Mouse (Mus musculus): Measurements from ENCODE around the gene Arl4d.

Arl4d gene

DNA sequence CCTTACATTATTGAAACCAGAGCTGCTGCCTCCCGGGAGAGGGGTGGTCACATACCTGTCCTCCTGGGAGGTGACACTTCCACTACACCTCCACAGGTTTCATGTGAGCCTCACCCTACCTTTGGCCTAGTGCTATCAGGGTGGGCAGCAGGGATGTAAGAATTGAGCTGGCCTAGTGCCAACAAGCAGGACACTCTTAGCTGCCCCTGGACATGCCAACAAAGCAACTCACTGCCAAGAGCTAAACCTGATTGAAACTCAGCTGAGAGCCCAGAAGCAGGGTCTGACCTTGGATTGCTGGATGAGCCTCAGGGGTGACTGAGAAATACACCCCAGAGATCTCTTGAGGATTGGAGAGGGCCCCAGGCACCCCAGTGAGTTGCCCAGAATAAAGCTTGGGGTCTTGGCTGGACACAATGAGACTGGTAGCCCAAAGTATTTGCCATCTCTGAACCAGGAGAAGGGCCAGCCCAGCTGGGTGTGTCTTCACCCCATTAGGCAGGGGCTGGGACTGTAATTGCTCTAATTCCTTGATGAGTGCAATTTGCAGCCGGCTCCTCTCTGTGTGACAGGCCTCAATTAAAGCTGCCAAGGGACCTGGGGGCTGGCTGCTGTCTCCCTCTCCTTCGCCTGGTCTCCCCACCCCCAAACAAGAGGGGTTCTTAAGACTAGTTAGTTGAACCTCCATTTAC, 15.4 kb downstream of the Arl4d start:
- no peak for DNase-seq

GRCm38 (mm10) chr11:101681968-101682367, 16.6 kb downstream of the Arl4d start:
- DNase-seq: no peak

DNA sequence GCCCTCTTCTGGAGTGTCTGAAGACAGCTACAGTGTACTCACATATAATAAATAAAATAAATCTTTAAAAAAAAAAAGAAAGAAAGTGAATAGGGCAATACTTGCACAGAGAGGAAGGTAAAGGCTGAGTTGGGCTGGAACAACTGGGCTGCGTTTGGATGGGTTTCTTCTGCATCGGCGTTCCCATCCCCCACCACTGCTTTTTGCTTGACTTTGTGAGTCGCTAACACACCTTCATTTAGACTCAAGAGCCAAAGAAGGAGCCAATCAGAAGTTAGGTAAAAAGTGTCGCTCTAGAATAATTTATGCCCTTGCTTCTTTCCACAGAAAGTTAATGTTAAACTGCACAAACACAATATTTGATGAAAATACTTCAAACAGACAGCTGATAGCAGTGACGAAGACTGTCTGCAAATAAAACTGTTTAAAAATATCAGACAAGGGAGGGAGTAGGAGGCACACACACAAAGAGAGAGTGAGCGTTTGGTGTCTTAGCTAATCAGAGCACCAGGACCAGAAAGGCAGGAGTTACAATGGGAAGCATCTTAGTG, 17.1 kb downstream of the Arl4d start:
- no peak for DNase-seq

GRCm38 (mm10) chr11:101687351-101688301, 22.3 kb downstream of the Arl4d start:
- peak; percentile 29 to 39 for DNase-seq

GRCm38 (mm10) chr11:101689701-101690113, 24.4 kb downstream of the Arl4d start:
- no peak for DNase-seq

- no peak for DNase-seq
Observed at GRCm38 (mm10) chr11:101690326-101690725, 25.0 kb downstream of the Arl4d start.

DNA sequence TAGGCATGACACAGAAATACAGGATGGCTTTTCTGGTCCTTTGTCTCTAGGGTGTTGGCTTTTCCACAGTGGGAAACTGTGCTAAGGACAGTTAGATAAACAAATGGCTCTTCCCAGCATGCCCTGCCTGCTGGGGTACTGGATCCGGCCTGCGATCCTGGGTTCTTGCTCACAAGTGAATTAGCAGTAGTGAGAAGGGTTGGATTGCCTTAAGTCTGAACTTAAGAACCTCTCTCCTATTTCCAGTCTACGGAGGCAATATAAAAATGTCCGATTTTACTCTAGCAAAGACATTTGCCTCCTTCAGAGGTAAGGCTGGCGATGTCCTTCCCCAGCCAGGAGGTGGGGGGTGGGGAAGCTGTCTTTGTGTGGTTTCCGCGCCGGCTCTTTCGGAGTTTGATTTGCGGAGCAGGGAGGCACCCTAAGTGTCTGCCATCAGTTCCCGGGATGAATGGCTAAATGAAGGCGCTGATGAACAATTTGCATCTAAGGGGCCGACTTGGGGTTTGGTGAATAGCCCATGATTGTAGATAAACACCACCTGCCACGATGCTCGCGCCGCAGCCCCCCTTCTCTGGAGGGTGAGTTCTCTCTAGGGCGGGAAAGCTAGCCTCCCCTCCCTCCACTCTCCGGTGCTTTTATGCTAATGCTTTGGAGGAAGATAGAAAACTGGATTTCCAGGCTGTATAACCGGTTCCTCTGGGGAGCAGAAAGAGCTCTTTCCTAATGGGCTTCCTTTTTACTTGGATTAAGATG, 30.7 kb downstream of the Arl4d start:
- DNase-seq: no peak

DNA sequence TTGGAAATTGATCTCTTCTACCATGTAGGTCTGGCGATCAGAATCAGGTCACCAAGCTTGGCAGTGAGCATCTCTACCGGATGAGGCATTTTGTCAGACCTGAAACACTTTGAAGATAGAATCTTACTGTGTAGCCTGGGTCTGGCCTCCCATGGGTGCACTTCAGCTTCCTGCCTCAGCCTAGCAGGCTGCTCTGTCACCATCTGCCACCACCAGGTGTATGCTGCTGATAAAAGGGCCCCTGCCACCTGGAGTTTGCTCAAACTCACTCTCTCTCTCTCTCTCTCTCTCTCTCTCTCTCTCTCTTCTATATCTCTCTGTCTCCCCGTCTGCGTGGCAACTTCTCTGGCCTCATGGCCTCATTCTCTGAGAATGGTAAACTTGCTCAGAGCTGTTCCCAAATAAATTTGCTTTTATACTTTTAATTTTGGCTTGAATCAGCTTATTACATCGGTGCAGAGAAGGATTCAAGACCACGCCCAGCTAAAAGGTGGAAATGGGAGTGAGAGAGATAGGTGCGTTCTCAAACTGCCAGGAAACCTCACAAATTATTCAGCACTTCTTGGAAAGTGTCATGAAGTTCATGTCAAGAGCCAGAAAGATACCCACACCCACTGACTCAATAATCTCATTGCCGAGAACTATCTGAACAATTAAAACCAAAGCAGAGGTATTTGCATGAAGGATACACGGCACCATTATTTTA, 32.0 kb downstream of the Arl4d start:
- no peak for DNase-seq

- no peak for DNase-seq
Observed at GRCm38 (mm10) chr11:101698114-101698513, 32.8 kb downstream of the Arl4d start.

DNA sequence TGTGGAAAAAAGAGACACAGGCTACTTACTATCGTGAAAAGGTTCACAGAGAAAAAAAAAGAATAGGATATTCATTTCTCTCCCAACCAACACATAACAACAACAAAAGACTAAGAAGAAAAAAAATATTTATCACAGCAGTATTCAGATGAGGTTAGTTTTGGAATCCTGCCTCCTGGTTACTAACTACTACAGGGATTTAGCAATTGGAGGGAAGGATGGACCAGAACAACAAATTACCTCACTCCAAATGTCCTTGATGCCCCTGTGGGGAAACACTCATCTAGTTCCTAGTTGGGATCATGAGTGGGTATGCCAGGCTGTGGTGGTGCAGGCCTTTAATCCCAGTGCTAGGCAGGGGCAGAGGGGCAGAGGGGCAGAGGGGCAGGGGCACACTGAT, 34.2 kb downstream of the Arl4d start:
- no peak for DNase-seq

DNA sequence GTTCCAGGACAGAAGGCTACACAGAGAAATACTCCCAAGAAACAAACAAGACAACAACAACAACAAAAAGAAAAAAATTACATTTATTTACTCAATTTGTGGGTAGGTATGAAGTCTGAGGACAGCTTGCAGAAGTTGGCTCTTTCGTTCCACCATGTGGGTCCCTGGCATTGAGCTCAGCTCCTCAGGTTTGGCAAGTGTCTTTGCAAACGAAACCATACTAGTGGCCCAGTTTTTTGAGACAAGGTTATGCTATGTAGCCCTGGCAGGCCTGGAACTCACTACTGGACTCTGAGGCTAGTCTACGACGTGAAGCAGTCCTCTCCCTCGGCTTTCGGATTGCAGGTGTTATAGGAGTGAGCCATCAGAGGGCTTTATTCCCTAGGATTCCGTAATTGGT, 34.6 kb downstream of the Arl4d start:
- no peak for DNase-seq

- peak in 1 of 2 experiments; percentile 16 for DNase-seq
Observed at GRCm38 (mm10) chr11:101700446-101700845, 35.1 kb downstream of the Arl4d start.

GRCm38 (mm10) chr11:101704081-101704480, 38.7 kb downstream of the Arl4d start:
- no peak for DNase-seq

DNA sequence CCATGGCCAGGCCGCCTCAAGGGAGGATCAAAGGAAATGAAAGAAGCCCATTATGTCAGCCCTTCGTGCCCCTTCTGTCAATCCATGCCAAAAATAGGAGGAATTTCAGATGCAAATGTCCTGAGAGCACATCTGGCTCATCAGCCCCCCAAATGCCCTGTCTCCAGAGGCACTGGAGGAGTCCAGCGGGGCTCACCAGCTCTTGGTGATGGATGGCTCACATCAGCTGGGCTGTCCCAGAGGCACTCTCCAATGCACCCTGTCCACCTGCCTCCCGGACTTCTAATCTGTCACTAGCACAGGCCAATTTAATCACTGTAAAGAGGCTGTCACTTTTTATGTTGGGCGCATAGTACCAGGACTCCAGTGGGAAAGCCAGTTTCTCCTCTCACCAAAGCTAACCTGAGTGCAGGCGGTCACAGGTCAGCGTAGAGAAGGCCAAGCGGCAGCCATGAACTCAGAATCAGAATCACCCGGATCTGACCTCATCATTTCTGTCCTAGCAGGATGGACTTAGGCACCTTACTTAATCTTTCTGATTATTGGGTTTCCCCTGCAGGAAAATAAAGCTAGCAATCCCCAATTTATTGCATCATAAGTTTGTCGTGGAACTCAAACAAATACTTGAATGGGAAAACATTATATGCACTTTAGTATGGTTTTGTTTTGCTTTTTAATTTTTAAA, 41.6 kb downstream of the Arl4d start:
- no peak for DNase-seq

GRCm38 (mm10) chr11:101708482-101708881, 43.1 kb downstream of the Arl4d start:
- DNase-seq: no peak

GRCm38 (mm10) chr11:101712811-101713210, 47.5 kb downstream of the Arl4d start:
- no peak for DNase-seq

DNA sequence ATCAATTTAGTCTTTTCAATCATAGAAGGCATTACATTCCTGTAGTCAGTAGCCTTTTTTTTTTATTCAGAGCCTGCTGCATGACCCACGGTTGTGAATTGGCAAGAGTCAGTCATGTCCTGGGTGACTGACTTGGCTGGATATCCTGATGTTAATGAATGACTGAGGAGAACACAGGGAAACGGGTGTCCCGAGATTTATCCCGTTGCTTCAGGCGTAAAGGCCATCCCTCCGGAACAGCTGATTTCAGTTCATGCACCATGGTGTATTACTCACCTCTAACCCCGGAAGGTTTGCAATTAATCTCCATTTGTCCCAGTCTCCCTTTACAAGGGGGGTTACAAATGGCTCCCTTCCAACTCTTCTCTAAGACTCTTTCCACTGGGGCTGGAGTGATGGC, 48.7 kb downstream of the Arl4d start:
- DNase-seq: no peak
